Mouse (Mus musculus): ENCODE data around the gene Myt1l. TPM values are rescaled to one million over a fixed set of nuclear protein-coding genes. Genes with fewer than 3 reads are reported as not detected.

Myt1l gene
- polyA plus RNA-seq, 1 experiment from 2014 or later: 0.18 TPM

GRCm38 (mm10) chr12:29604659-29605058 lies 76.5 kb downstream of the Myt1l start:
- Histone ChIP-seq H3K4me1 (replicated peaks; ENCODE audit: control insufficient read depth, insufficient read depth, low read length) (no peaks in the 10 kb centered on the region), H3K4me3 (ENCODE audit: low read length) (no peak overlapping the region), H3K9ac (ENCODE audit: low read length) (no peak overlapping the region), H3K9me3 (ENCODE audit: control insufficient read depth, low read length) (no peaks in the 10 kb centered on the region), H3K4me2 (ENCODE audit: low read depth, low read length) (no peak overlapping the region), H3K27ac (ENCODE audit: low read length) (no peak overlapping the region), H3K27me3 (ENCODE audit: control insufficient read depth, insufficient read depth, low read depth, low read length) (no peaks in the 10 kb centered on the region), H3K36me3 (ENCODE audit: control insufficient read depth, insufficient read depth, low read length) (no peaks in the 10 kb centered on the region)
- no peak for ATAC-seq (ENCODE audit: low read depth)
- 79% methylated on average over 7 of the region's 7 CpGs for WGBS

DNA sequence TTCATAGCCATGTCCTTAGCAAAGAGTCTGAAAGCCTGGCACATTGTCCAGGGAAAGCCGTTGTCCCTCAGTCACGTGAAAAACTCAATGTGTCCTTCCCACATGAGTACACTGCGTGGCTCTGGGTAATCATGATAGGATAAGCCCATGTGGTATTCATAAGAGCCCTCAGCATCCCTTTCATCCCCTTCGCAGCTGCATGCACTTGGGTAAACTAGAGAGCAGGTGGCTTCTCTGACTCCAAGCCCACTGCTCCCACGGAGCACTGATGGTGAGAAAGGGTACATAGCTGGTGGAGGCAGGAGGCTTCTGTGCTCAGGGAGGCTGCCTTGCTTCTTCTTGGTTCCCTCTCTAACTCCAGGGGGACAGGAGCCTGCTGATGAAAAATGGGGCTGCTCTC lies 76.9 kb downstream of the Myt1l start:
- Histone ChIP-seq H3K4me1 (replicated peaks; ENCODE audit: control insufficient read depth, insufficient read depth, low read length) (no peaks in the 10 kb centered on the region), H3K9ac (ENCODE audit: low read length) (no peak overlapping the region), H3K27me3 (ENCODE audit: control insufficient read depth, insufficient read depth, low read depth, low read length) (no peaks in the 10 kb centered on the region), H3K27ac (ENCODE audit: low read length) (no peak overlapping the region), H3K4me3 (ENCODE audit: low read length) (no peak overlapping the region), H3K4me2 (ENCODE audit: low read depth, low read length) (no peak overlapping the region), H3K36me3 (ENCODE audit: control insufficient read depth, insufficient read depth, low read length) (no peaks in the 10 kb centered on the region), H3K9me3 (ENCODE audit: control insufficient read depth, low read length) (no peaks in the 10 kb centered on the region)
- no peak for ATAC-seq (ENCODE audit: low read depth)
- WGBS: 73% methylated on average over 5 of the region's 5 CpGs

- no peaks in the 10 kb centered on the region for H3K36me3 ChIP-seq (ENCODE audit: control insufficient read depth, insufficient read depth, low read length)
- no peak overlapping the region for H3K27ac ChIP-seq (ENCODE audit: low read length)
- H3K4me2 ChIP-seq (ENCODE audit: low read depth, low read length): no peak overlapping the region
- no peaks in the 10 kb centered on the region for H3K27me3 ChIP-seq (ENCODE audit: control insufficient read depth, insufficient read depth, low read depth, low read length)
- H3K9ac ChIP-seq (ENCODE audit: low read length): no peak overlapping the region
- no peaks in the 10 kb centered on the region for H3K9me3 ChIP-seq (ENCODE audit: control insufficient read depth, low read length)
- no peak overlapping the region for H3K4me3 ChIP-seq (ENCODE audit: low read length)
- WGBS: 76% methylated on average over 6 of the region's 6 CpGs
- no peaks in the 10 kb centered on the region for H3K4me1 ChIP-seq (replicated peaks; ENCODE audit: control insufficient read depth, insufficient read depth, low read length)
- no peak for ATAC-seq (ENCODE audit: low read depth)
Measured at GRCm38 (mm10) chr12:29606221-29606620, 78.0 kb downstream of the Myt1l start.

DNA sequence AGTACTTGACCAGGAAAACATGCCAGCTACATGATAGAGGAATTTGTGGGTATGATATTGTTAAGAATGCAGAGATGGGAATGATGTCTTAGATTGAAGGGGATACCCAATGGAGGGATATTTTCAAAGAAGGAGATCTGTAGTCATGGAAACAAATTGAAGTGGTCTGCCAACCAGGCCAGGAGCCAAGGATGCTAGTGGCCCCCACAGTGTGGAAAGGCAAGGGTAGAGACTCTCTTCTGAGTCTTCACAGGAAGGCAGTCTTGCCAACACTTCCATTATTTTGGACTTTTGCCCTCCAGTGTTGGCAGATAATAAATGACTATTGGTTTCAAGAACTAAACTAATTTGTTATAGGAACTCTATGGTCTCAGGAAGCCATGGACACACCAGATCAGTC lies 89.6 kb downstream of the Myt1l start:
- ATAC-seq (ENCODE audit: low read depth): no peak
- Histone ChIP-seq H3K9ac (ENCODE audit: low read length) (no peak overlapping the region), H3K27ac (ENCODE audit: low read length) (no peak overlapping the region), H3K9me3 (ENCODE audit: control insufficient read depth, low read length) (no peaks in the 10 kb centered on the region), H3K4me1 (replicated peaks; ENCODE audit: control insufficient read depth, insufficient read depth, low read length) (no peaks in the 10 kb centered on the region), H3K4me3 (ENCODE audit: low read length) (no peak overlapping the region), H3K27me3 (ENCODE audit: control insufficient read depth, insufficient read depth, low read depth, low read length) (no peaks in the 10 kb centered on the region), H3K4me2 (ENCODE audit: low read depth, low read length) (no peak overlapping the region), H3K36me3 (ENCODE audit: control insufficient read depth, insufficient read depth, low read length) (no peaks in the 10 kb centered on the region)

GRCm38 (mm10) chr12:29621530-29621929 lies 93.3 kb downstream of the Myt1l start:
- ATAC-seq (ENCODE audit: low read depth): no peak
- Histone ChIP-seq H3K36me3 (ENCODE audit: control insufficient read depth, insufficient read depth, low read length) (no peaks in the 10 kb centered on the region), H3K9me3 (ENCODE audit: control insufficient read depth, low read length) (no peaks in the 10 kb centered on the region), H3K9ac (ENCODE audit: low read length) (no peak overlapping the region), H3K4me1 (replicated peaks; ENCODE audit: control insufficient read depth, insufficient read depth, low read length) (no peaks in the 10 kb centered on the region), H3K4me2 (ENCODE audit: low read depth, low read length) (no peak overlapping the region), H3K4me3 (ENCODE audit: low read length) (no peak overlapping the region), H3K27me3 (ENCODE audit: control insufficient read depth, insufficient read depth, low read depth, low read length) (no peaks in the 10 kb centered on the region), H3K27ac (ENCODE audit: low read length) (no peak overlapping the region)
- WGBS: 34% methylated on average over 5 of the region's 5 CpGs

DNA sequence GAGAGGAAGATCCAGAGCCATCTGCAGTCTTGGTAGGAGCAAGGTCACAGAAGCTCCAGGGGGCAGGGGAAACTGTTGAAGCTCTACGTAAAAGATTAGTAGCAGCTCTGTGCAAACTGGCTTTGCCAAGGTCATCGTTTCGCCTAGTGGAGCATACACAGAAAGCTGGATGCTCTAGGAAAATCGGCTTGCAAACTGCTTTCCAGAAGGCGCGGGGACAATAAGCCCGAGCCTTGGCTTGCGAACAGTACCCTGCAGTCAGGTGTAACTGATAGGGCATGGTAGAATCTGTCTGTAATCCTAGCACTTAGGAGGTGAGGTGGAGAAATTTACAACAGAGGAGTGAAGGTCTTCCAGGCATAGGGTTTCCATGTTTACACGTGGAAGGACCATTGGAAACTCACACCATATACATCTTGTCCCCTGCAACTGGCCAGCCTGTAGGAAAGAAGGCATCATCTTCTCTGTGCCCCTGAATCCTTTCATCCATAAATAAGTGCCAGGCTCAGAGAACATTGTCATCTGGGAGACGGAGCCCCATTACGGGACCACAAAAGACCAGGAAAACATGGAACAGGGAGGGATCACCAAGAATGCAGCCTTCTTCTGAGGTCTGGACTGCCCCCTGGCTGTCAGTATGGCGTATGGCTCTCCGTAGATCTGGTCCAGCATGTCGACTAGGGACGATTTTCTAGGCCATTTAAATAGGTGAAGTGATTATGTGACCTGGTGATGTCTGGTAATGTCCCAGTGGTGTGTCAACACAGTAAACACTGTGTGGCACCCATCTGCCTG lies 100.0 kb downstream of the Myt1l start:
- no peak overlapping the region for H3K4me3 ChIP-seq (ENCODE audit: low read length)
- no peak overlapping the region for H3K9ac ChIP-seq (ENCODE audit: low read length)
- no peaks in the 10 kb centered on the region for H3K9me3 ChIP-seq (ENCODE audit: control insufficient read depth, low read length)
- H3K27me3 ChIP-seq (ENCODE audit: control insufficient read depth, insufficient read depth, low read depth, low read length): no peaks in the 10 kb centered on the region
- no peak overlapping the region for H3K4me2 ChIP-seq (ENCODE audit: low read depth, low read length)
- H3K27ac ChIP-seq (ENCODE audit: low read length): no peak overlapping the region
- no peaks in the 10 kb centered on the region for H3K36me3 ChIP-seq (ENCODE audit: control insufficient read depth, insufficient read depth, low read length)
- WGBS: 66% methylated on average over 15 of the region's 15 CpGs
- no peak for ATAC-seq (ENCODE audit: low read depth)
- H3K4me1 ChIP-seq (replicated peaks; ENCODE audit: control insufficient read depth, insufficient read depth, low read length): no peaks in the 10 kb centered on the region

- Histone ChIP-seq H3K9me3 (ENCODE audit: control insufficient read depth, low read length) (no peaks in the 10 kb centered on the region), H3K27me3 (ENCODE audit: control insufficient read depth, insufficient read depth, low read depth, low read length) (no peaks in the 10 kb centered on the region), H3K27ac (ENCODE audit: low read length) (no peak overlapping the region), H3K9ac (ENCODE audit: low read length) (no peak overlapping the region), H3K36me3 (ENCODE audit: control insufficient read depth, insufficient read depth, low read length) (no peaks in the 10 kb centered on the region), H3K4me2 (ENCODE audit: low read depth, low read length) (no peak overlapping the region), H3K4me1 (replicated peaks; ENCODE audit: control insufficient read depth, insufficient read depth, low read length) (no peaks in the 10 kb centered on the region), H3K4me3 (ENCODE audit: low read length) (no peak overlapping the region)
- no peak for ATAC-seq (ENCODE audit: low read depth)
- WGBS: 82% methylated on average over 10 of the region's 10 CpGs
Measured at GRCm38 (mm10) chr12:29629875-29630538, 101.8 kb downstream of the Myt1l start.

DNA sequence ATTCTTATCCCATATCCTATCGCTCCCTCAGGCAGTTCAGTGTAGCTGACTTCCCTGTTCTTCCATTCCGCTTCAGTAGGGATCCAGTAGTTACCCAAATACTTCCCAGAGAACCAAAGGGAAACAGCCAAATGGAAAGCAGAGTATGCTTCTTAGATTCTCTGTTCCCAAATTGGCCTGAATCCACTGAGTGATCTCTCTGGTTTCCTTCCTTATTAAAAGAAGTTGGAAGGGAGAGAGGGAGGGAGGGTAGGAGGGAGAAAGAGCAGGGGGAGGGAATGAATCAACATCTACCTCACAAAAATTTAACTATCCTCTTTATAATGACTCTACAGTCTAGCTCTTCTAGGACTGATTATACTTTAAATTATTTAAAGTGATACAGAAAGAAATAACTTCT lies 106.3 kb downstream of the Myt1l start:
- ATAC-seq (ENCODE audit: low read depth): no peak
- 82% methylated on average over 2 of the region's 2 CpGs for WGBS
- no peaks in the 10 kb centered on the region for H3K9me3 ChIP-seq (ENCODE audit: control insufficient read depth, low read length)
- H3K36me3 ChIP-seq (ENCODE audit: control insufficient read depth, insufficient read depth, low read length): no peaks in the 10 kb centered on the region
- H3K27me3 ChIP-seq (ENCODE audit: control insufficient read depth, insufficient read depth, low read depth, low read length): no peaks in the 10 kb centered on the region
- no peaks in the 10 kb centered on the region for H3K4me1 ChIP-seq (replicated peaks; ENCODE audit: control insufficient read depth, insufficient read depth, low read length)
- H3K4me2 ChIP-seq (ENCODE audit: low read depth, low read length): no peak overlapping the region
- H3K27ac ChIP-seq (ENCODE audit: low read length): no peak overlapping the region
- H3K9ac ChIP-seq (ENCODE audit: low read length): no peak overlapping the region
- no peak overlapping the region for H3K4me3 ChIP-seq (ENCODE audit: low read length)

DNA sequence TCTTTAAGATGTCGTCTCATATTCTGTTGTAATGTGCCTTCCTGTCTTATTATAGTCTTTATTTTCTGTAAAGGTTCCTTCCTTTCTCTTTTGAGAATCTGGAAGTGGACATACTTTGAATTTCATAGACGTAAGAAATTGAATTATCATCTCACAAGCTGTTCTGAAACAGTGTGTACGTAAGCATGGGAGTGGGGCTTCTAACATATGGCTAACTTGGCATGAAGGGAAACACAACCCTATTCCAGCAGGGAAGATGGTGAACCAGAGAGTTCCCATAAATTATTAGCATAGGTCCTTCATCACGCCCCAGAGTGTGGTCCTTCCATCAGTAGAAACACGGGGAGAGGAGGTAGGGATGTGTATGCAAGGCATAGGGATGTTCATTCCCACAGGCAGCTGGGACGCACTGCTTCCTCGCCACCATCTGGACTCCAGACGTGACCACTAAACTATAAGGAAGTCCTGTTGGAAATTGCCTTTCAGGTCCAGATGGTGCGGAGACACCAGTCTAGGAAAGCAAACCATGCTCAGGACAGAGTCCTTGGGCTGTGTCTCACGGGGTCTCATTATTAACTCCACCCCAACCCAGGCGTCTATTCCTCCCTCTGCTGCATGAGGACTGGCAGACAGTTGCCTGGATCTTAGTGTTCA lies 111.5 kb downstream of the Myt1l start:
- H3K9ac ChIP-seq (ENCODE audit: low read length): no peak overlapping the region
- WGBS: 69% methylated on average over 11 of the region's 11 CpGs
- no peaks in the 10 kb centered on the region for H3K36me3 ChIP-seq (ENCODE audit: control insufficient read depth, insufficient read depth, low read length)
- no peak overlapping the region for H3K27ac ChIP-seq (ENCODE audit: low read length)
- no peaks in the 10 kb centered on the region for H3K9me3 ChIP-seq (ENCODE audit: control insufficient read depth, low read length)
- no peak for ATAC-seq (ENCODE audit: low read depth)
- no peaks in the 10 kb centered on the region for H3K27me3 ChIP-seq (ENCODE audit: control insufficient read depth, insufficient read depth, low read depth, low read length)
- no peak overlapping the region for H3K4me2 ChIP-seq (ENCODE audit: low read depth, low read length)
- H3K4me1 ChIP-seq (replicated peaks; ENCODE audit: control insufficient read depth, insufficient read depth, low read length): no peaks in the 10 kb centered on the region
- H3K4me3 ChIP-seq (ENCODE audit: low read length): no peak overlapping the region
